Mouse (Mus musculus): ENCODE measurements around the gene Cenpp.

GRCm38 (mm10) chr13:49435745-49436144, 216.8 kb downstream of the Cenpp start:
- TF ChIP-seq CTCF (IDR thresholded peaks at IDR 0.05) = no peak
- no peak for TF ChIP-seq EP300 (IDR thresholded peaks at IDR 0.05)

Data from lung, postnatal 0 days (tissue).